Mouse (Mus musculus) common myeloid progenitor, adult 5-6 weeks (primary cell): Measurements from ENCODE around the gene Lpp. TPM values are rescaled to one million over a fixed set of nuclear protein-coding genes. Genes with fewer than 3 reads are reported as not detected.

Experiments
- ATAC-seq: replicated peaks from 2 replicates; pipeline ENCODE4 v1.8.0; 2016; ENCODE audit warnings: low read depth, mild to moderate bottlenecking, moderate TSS enrichment, inconsistent platforms; ENCODE audit not compliant: poor library complexity, severe bottlenecking
- total RNA-seq: library from RNA; stranded (forward); fragments of 200-1000, 187-1606 nt; gene quantifications from 2 replicates; pipeline ENCODE4 v1.2.3, GENCODE M21; 2017

Lpp gene
- total RNA-seq, 1 experiment from 2014 or later, result 4.2 TPM

- no peak for ATAC-seq
Observed at GRCm38 (mm10) chr16:24464436-24464835, 71.1 kb downstream of the Lpp start.

- no peak for ATAC-seq
Observed at GRCm38 (mm10) chr16:24465633-24466032, 72.3 kb downstream of the Lpp start.

- no peak for ATAC-seq
Observed at GRCm38 (mm10) chr16:24467544-24468290, 74.4 kb downstream of the Lpp start.

- no peak for ATAC-seq
Observed at GRCm38 (mm10) chr16:24469313-24469712, 76.0 kb downstream of the Lpp start.

- ATAC-seq, result no peak
Observed at GRCm38 (mm10) chr16:24470601-24471000, 77.3 kb downstream of the Lpp start.

- no peak for ATAC-seq
Observed at GRCm38 (mm10) chr16:24471029-24471428, 77.7 kb downstream of the Lpp start.

- ATAC-seq, result no peak
Observed at GRCm38 (mm10) chr16:24471801-24472200, 78.5 kb downstream of the Lpp start.

- no peak for ATAC-seq
Observed at GRCm38 (mm10) chr16:24473966-24474365, 80.7 kb downstream of the Lpp start.

GRCm38 (mm10) chr16:24474781-24475180 lies 81.5 kb downstream of the Lpp start:
- ATAC-seq, result peak; percentile 82

- ATAC-seq, result no peak
Observed at GRCm38 (mm10) chr16:24475305-24475947, 82.1 kb downstream of the Lpp start.

GRCm38 (mm10) chr16:24476911-24477401 lies 83.6 kb downstream of the Lpp start:
- ATAC-seq, result no peak

- no peak for ATAC-seq
Observed at GRCm38 (mm10) chr16:24478006-24478405, 84.7 kb downstream of the Lpp start.

GRCm38 (mm10) chr16:24478851-24479250 lies 85.5 kb downstream of the Lpp start:
- ATAC-seq, result no peak

- no peak for ATAC-seq
Observed at GRCm38 (mm10) chr16:24482648-24483047, 89.3 kb downstream of the Lpp start.

GRCm38 (mm10) chr16:24483527-24484101 lies 90.3 kb downstream of the Lpp start:
- ATAC-seq, result no peak

- ATAC-seq, result peak; percentile 57; the same call in 1 of the 2 replicates
Observed at GRCm38 (mm10) chr16:24487782-24488241, 94.5 kb downstream of the Lpp start.

- no peak for ATAC-seq
Observed at GRCm38 (mm10) chr16:24489516-24490285, 96.4 kb downstream of the Lpp start.

GRCm38 (mm10) chr16:24490751-24491485 lies 97.6 kb downstream of the Lpp start:
- ATAC-seq, result peak; percentile 54; the same call in 1 of the 2 replicates

GRCm38 (mm10) chr16:24491486-24491758 lies 98.1 kb downstream of the Lpp start:
- ATAC-seq, result no peak
